Mouse (Mus musculus): Measurements from ENCODE around the gene Lce1f. TPM values are rescaled to one million over a fixed set of nuclear protein-coding genes. Genes with fewer than 3 reads are reported as not detected.

The Lce1f gene
- not detected in 2 replicates for polyA plus RNA-seq (2014; fragmentation: Nextera tagmentation; extraction: Ambion mirVana)

DNA sequence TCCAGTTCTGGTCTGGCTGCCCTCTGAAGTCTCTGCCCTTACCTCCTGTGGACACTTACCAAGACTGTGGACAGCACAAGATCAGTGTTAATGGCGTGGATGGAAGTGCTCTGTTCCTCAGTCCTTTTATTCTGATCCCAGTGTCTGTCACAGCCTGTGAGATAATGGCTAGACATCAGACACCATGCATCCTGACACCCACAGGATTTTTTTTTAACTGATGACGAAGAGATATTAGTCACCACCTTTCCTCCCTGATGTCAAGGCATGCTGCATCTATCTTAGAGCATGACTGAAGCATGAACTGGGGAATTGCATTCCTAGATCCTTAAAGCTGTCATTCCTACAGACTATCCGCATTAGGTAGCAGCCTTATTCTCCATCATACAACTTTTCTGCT lies at the start of gene Lce1f:
Gene Lce1f, minus strand, starts transcription at position 101 of the 400 bp plus-strand sequence.
- no peaks in the 10 kb centered on the region for H3K36me3 ChIP-seq (ENCODE audit: control insufficient read depth, insufficient read depth, low read length)
- WGBS: 82% methylated on average over 3 of the region's 3 CpGs
- ATAC-seq (ENCODE audit: insufficient read depth, low FRiP score, low TSS enrichment) (no peak), DNase-seq (ENCODE audit: low spot score) (no peak)
- H3K9ac ChIP-seq (ENCODE audit: low read length): no peak within 1 kb of the TSS
- H3K4me1 ChIP-seq (ENCODE audit: control insufficient read depth, insufficient read depth, low read length): no peaks in the 10 kb centered on the region
- H3K27ac ChIP-seq (ENCODE audit: low read depth, low read length): no peak within 1 kb of the TSS
- no peaks in the 10 kb centered on the region for H3K9me3 ChIP-seq (ENCODE audit: control insufficient read depth, low read length)
- no peaks in the 10 kb centered on the region for H3K27me3 ChIP-seq (ENCODE audit: control insufficient read depth, insufficient read depth, low read length)
- H3K4me3 ChIP-seq (ENCODE audit: low read depth, low read length): no peak within 1 kb of the TSS
- H3K4me2 ChIP-seq (ENCODE audit: low read depth): no peak within 1 kb of the TSS

DNA sequence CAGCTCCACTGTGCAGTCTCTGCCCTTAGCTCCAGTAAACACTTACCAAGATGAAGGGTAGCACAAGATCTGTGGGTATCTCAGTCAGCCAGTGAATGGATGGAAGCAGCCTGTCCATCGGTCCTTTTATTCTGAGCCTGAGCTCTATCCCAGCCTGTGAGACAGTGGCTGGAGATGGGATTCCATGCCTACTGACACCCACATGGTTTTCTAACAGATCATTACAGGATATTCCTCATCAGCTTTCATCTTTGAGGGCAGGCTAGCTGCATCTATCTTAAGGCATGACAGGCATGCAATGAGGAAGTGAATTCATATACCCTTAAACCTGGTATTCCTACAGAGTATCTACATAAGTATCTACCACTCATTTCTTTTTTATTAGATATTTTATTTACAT lies 44.8 kb upstream of the Lce1f start, which contains the start of gene Lce1h:
Gene Lce1h, minus strand, starts transcription at position 101 of the 400 bp plus-strand sequence.
- 100% methylated on average over 1 of the region's 1 CpGs for WGBS
- H3K4me2 ChIP-seq (ENCODE audit: low read depth): no peak within 1 kb of the TSS
- no peak within 1 kb of the TSS for H3K4me3 ChIP-seq (ENCODE audit: low read depth, low read length)
- ATAC-seq (ENCODE audit: insufficient read depth, low FRiP score, low TSS enrichment) (no peak), DNase-seq (ENCODE audit: low spot score) (no peak)
- no peaks in the 10 kb centered on the region for H3K4me1 ChIP-seq (ENCODE audit: control insufficient read depth, insufficient read depth, low read length)
- no peaks in the 10 kb centered on the region for H3K9me3 ChIP-seq (ENCODE audit: control insufficient read depth, low read length)
- no peak within 1 kb of the TSS for H3K27ac ChIP-seq (ENCODE audit: low read depth, low read length)
- no peaks in the 10 kb centered on the region for H3K27me3 ChIP-seq (ENCODE audit: control insufficient read depth, insufficient read depth, low read length)
- H3K36me3 ChIP-seq (ENCODE audit: control insufficient read depth, insufficient read depth, low read length): no peaks in the 10 kb centered on the region
- no peak within 1 kb of the TSS for H3K9ac ChIP-seq (ENCODE audit: low read length)

DNA sequence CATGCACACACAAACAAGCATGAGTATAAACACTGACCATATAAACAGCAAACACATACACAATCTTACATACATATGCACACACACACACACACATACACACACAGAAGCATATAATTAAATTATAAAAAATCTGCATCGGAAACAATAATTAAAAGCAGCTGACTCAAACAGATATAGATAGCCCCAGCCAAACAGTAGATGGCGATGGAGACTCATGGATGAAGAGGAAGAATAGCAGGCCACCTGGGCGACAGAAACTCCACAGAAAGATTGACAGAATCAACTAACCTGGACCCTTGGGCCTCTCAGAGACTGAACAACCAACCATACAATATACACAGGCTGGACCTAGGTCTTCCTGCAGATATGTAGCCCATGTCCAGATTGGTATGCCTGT lies 33.0 kb upstream of the Lce1f start:
- no peak overlapping the region for H3K4me2 ChIP-seq (ENCODE audit: low read depth)
- 42% methylated on average over 3 of the region's 3 CpGs for WGBS
- H3K9me3 ChIP-seq (ENCODE audit: control insufficient read depth, low read length): no peaks in the 10 kb centered on the region
- H3K27ac ChIP-seq (ENCODE audit: low read depth, low read length): no peak overlapping the region
- no peaks in the 10 kb centered on the region for H3K4me1 ChIP-seq (ENCODE audit: control insufficient read depth, insufficient read depth, low read length)
- H3K9ac ChIP-seq (ENCODE audit: low read length): no peak overlapping the region
- H3K4me3 ChIP-seq (ENCODE audit: low read depth, low read length): no peak overlapping the region
- no peak for DNase-seq (ENCODE audit: low spot score)
- H3K27me3 ChIP-seq (ENCODE audit: control insufficient read depth, insufficient read depth, low read length): no peaks in the 10 kb centered on the region
- ATAC-seq (ENCODE audit: insufficient read depth, low FRiP score, low TSS enrichment): no peak
- H3K36me3 ChIP-seq (ENCODE audit: control insufficient read depth, insufficient read depth, low read length): no peaks in the 10 kb centered on the region

DNA sequence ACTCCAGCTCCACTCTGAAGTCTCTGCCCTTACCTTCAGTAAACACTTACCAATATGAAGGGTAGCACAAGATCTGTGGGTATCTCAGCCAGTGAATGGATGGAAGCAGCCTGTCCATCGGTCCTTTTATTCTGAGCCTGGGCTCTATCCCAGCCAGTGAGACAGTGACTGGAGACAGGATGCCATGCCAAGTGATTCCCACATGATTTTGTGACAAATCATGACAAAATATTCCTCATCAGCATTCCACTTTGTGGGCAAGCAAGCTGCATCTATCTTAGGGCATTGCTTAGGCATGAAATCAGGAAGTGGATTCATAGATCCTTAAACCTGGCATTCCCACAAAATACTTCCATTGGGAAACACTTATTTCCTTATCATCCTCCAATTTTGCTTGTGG lies 32.1 kb upstream of the Lce1f start, which contains the start of gene Lce1g:
Gene Lce1g, minus strand, starts transcription at position 101 of the 400 bp plus-strand sequence.
- no peaks in the 10 kb centered on the region for H3K4me1 ChIP-seq (ENCODE audit: control insufficient read depth, insufficient read depth, low read length)
- no peak within 1 kb of the TSS for H3K4me3 ChIP-seq (ENCODE audit: low read depth, low read length)
- no peak within 1 kb of the TSS for H3K27ac ChIP-seq (ENCODE audit: low read depth, low read length)
- no peak within 1 kb of the TSS for H3K4me2 ChIP-seq (ENCODE audit: low read depth)
- DNase-seq (ENCODE audit: low spot score) (no peak), ATAC-seq (ENCODE audit: insufficient read depth, low FRiP score, low TSS enrichment) (no peak)
- WGBS: 90% methylated on average over 1 of the region's 1 CpGs
- no peaks in the 10 kb centered on the region for H3K27me3 ChIP-seq (ENCODE audit: control insufficient read depth, insufficient read depth, low read length)
- no peaks in the 10 kb centered on the region for H3K36me3 ChIP-seq (ENCODE audit: control insufficient read depth, insufficient read depth, low read length)
- no peak within 1 kb of the TSS for H3K9ac ChIP-seq (ENCODE audit: low read length)
- no peaks in the 10 kb centered on the region for H3K9me3 ChIP-seq (ENCODE audit: control insufficient read depth, low read length)

DNA sequence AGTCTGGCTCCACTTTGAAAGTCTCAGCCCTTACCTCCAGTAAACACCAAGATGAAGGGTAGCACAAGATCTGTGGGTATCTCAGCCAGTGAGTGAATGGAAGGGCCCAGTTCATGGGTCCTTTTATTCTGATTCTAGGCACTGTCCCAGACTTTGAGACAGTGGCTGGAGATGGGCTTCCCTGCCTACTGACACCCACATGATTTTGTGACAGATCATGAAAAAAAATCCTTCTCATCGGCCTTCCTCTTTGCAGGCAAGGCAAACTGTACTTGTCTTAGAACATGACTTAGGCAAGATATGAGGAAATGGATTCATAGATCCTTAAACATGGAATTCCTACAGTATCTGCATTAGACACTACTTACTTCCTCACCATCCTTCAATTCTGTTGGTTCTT lies 18.8 kb upstream of the Lce1f start, which contains the start of gene Gm38119:
Gene Gm38119, minus strand, starts transcription at position 101 of the 400 bp plus-strand sequence.
- no peaks in the 10 kb centered on the region for H3K4me1 ChIP-seq (ENCODE audit: control insufficient read depth, insufficient read depth, low read length)
- H3K27me3 ChIP-seq (ENCODE audit: control insufficient read depth, insufficient read depth, low read length): no peaks in the 10 kb centered on the region
- no peak for ATAC-seq (ENCODE audit: insufficient read depth, low FRiP score, low TSS enrichment)
- H3K4me3 ChIP-seq (ENCODE audit: low read depth, low read length): no peak within 1 kb of the TSS
- no peak within 1 kb of the TSS for H3K27ac ChIP-seq (ENCODE audit: low read depth, low read length)
- no peak for DNase-seq (ENCODE audit: low spot score)
- H3K9me3 ChIP-seq (ENCODE audit: control insufficient read depth, low read length): no peaks in the 10 kb centered on the region
- WGBS: 71% methylated on average over 1 of the region's 1 CpGs
- H3K36me3 ChIP-seq (ENCODE audit: control insufficient read depth, insufficient read depth, low read length): no peaks in the 10 kb centered on the region
- H3K9ac ChIP-seq (ENCODE audit: low read length): no peak within 1 kb of the TSS
- no peak within 1 kb of the TSS for H3K4me2 ChIP-seq (ENCODE audit: low read depth)

DNA sequence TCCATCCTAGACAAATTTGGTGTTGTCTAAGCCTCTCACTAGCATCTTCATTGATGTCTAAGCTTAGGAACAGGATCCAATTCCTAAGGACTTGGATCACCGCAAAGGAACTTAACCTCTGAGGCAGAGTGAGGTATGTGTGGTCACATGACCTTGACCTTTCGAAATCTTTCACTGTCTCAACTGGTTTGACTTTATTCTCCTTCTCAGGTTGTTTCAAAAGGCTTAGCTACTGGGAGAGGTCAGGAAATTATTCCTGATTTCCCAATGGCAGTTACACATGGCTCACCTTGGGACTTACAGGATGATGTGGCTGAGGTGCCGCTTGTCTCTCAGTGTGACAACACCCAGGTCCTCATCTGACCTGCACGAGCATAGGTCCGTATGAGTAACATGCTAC lies 2.5 kb upstream of the Lce1f start:
- H3K4me1 ChIP-seq (ENCODE audit: control insufficient read depth, insufficient read depth, low read length): no peaks in the 10 kb centered on the region
- no peak for DNase-seq (ENCODE audit: low spot score)
- no peaks in the 10 kb centered on the region for H3K36me3 ChIP-seq (ENCODE audit: control insufficient read depth, insufficient read depth, low read length)
- no peak for ATAC-seq (ENCODE audit: insufficient read depth, low FRiP score, low TSS enrichment)
- H3K4me3 ChIP-seq (ENCODE audit: low read depth, low read length): no peak overlapping the region
- 90% methylated on average over 5 of the region's 5 CpGs for WGBS
- H3K27me3 ChIP-seq (ENCODE audit: control insufficient read depth, insufficient read depth, low read length): no peaks in the 10 kb centered on the region
- no peak overlapping the region for H3K4me2 ChIP-seq (ENCODE audit: low read depth)
- no peak overlapping the region for H3K27ac ChIP-seq (ENCODE audit: low read depth, low read length)
- no peaks in the 10 kb centered on the region for H3K9me3 ChIP-seq (ENCODE audit: control insufficient read depth, low read length)
- no peak overlapping the region for H3K9ac ChIP-seq (ENCODE audit: low read length)

DNA sequence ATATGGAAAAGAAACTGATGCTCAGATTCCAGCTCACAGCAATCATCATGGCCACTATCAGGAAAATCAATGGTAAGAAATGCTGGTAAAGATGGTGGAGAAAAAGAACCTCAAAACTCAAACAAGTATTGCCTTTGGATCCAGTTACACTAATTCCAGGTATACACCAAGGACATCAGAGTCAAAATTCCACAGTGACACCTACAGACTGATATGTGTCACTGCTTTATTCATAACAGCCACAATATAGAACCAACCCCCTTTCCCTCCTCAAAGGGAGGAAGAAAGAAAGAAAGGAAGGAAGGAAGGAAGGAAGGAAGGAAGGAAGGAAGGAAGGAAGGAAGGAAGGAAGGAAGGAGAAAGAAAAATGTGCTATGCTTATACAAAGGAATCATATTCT lies 5.0 kb downstream of the Lce1f start:
- no peaks in the 10 kb centered on the region for H3K27me3 ChIP-seq (ENCODE audit: control insufficient read depth, insufficient read depth, low read length)
- H3K4me3 ChIP-seq (ENCODE audit: low read depth, low read length): no peak overlapping the region
- DNase-seq (ENCODE audit: low spot score) (no peak), ATAC-seq (ENCODE audit: insufficient read depth, low FRiP score, low TSS enrichment) (no peak)
- H3K4me1 ChIP-seq (ENCODE audit: control insufficient read depth, insufficient read depth, low read length): no peaks in the 10 kb centered on the region
- no peak overlapping the region for H3K27ac ChIP-seq (ENCODE audit: low read depth, low read length)
- no peaks in the 10 kb centered on the region for H3K9me3 ChIP-seq (ENCODE audit: control insufficient read depth, low read length)
- no peak overlapping the region for H3K4me2 ChIP-seq (ENCODE audit: low read depth)
- no peaks in the 10 kb centered on the region for H3K36me3 ChIP-seq (ENCODE audit: control insufficient read depth, insufficient read depth, low read length)
- H3K9ac ChIP-seq (ENCODE audit: low read length): no peak overlapping the region

DNA sequence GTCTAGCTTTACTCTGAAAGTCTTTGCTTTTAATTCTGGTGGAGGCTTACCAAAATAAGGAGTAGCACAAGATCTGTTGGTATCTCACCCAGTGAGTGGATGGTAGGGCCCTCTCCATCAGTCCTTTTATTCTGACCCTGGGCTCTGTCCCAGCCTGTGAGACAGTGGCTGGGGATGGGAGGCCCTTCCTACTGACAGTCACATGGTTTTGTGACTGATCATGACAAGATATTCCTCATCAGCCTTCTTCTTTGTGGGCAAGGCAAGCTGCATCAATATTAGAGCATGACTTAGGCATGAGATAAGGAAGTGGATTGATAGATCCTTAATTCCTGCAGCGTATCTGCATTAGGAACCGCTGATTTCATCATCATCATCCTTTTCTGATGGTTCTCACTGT lies 11.2 kb downstream of the Lce1f start, which contains the start of gene Lce1e:
Gene Lce1e, minus strand, starts transcription at position 101 of the 400 bp plus-strand sequence.
- no peaks in the 10 kb centered on the region for H3K9me3 ChIP-seq (ENCODE audit: control insufficient read depth, low read length)
- DNase-seq (ENCODE audit: low spot score) (no peak), ATAC-seq (ENCODE audit: insufficient read depth, low FRiP score, low TSS enrichment) (no peak)
- no peaks in the 10 kb centered on the region for H3K4me1 ChIP-seq (ENCODE audit: control insufficient read depth, insufficient read depth, low read length)
- no peak within 1 kb of the TSS for H3K27ac ChIP-seq (ENCODE audit: low read depth, low read length)
- WGBS: 80% methylated on average over 2 of the region's 2 CpGs
- no peaks in the 10 kb centered on the region for H3K27me3 ChIP-seq (ENCODE audit: control insufficient read depth, insufficient read depth, low read length)
- no peaks in the 10 kb centered on the region for H3K36me3 ChIP-seq (ENCODE audit: control insufficient read depth, insufficient read depth, low read length)
- no peak within 1 kb of the TSS for H3K9ac ChIP-seq (ENCODE audit: low read length)
- no peak within 1 kb of the TSS for H3K4me3 ChIP-seq (ENCODE audit: low read depth, low read length)
- H3K4me2 ChIP-seq (ENCODE audit: low read depth): no peak within 1 kb of the TSS

DNA sequence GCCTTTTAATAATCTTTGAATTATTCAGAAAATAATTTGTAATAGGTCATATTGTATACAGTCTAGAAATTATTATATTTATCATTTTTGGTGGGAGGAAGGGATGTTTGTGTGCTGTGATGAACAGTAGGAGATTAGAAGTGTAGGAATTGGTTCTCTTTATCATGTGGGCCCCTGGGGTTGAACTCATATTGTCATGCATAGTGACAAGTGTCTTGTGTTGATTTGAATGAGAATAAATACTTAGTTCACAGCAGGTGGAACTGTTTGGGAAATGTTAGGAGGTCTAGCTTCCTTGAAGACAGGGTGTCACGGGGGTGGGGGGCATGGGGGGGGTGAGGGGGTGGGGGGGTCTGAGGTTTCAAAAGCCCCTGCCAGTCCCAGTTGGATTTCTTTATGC lies 25.5 kb downstream of the Lce1f start:
- Histone ChIP-seq H3K4me3 (ENCODE audit: low read depth, low read length) (no peak overlapping the region), H3K9ac (ENCODE audit: low read length) (no peak overlapping the region), H3K27me3 (ENCODE audit: control insufficient read depth, insufficient read depth, low read length) (no peaks in the 10 kb centered on the region), H3K27ac (ENCODE audit: low read depth, low read length) (no peak overlapping the region), H3K4me1 (ENCODE audit: control insufficient read depth, insufficient read depth, low read length) (no peaks in the 10 kb centered on the region), H3K4me2 (ENCODE audit: low read depth) (no peak overlapping the region), H3K36me3 (ENCODE audit: control insufficient read depth, insufficient read depth, low read length) (no peaks in the 10 kb centered on the region), H3K9me3 (ENCODE audit: control insufficient read depth, low read length) (no peaks in the 10 kb centered on the region)
- ATAC-seq (ENCODE audit: insufficient read depth, low FRiP score, low TSS enrichment): no peak
- WGBS: 20% methylated on average over 1 of the region's 1 CpGs
- DNase-seq (ENCODE audit: low spot score): no peak
